Mouse (Mus musculus) bone marrow, adult 2 months (tissue): ENCODE measurements around the gene Fen1. TPM values are rescaled to one million over a fixed set of nuclear protein-coding genes. Genes with fewer than 3 reads are reported as not detected.

Source experiments
- H3K27ac ChIP-seq: fragments of 200-500 bp; 2 replicates; pipeline ENCODE4 v1.5.1; 2012; ENCODE audit warnings: low read depth, mild to moderate bottlenecking, control low read depth, inconsistent platforms, low read length; ENCODE audit not compliant: control insufficient read depth, poor library complexity, insufficient read depth
- H3K4me1 ChIP-seq: fragments of 200-500 bp; 2 replicates; pipeline ENCODE4 v1.6.1; 2011; ENCODE audit warnings: low read length; ENCODE audit not compliant: control insufficient read depth, insufficient read depth
- H3K4me3 ChIP-seq: fragments of 200-500 bp; replicated peaks from 2 replicates; pipeline ENCODE3; 2011; ENCODE audit warnings: mild to moderate bottlenecking, low read depth, low read length, control low read depth; ENCODE audit not compliant: control insufficient read depth
- CTCF ChIP-seq: fragments of 200-500 bp; IDR thresholded peaks from 2 replicates; pipeline ENCODE4 v1.5.1; 2011; ENCODE audit warnings: low read length, control low read depth; ENCODE audit not compliant: control insufficient read depth, insufficient read depth
- POLR2A ChIP-seq: fragments of 200-500 bp; IDR thresholded peaks from 2 replicates; pipeline ENCODE4 v1.6.1; 2011; ENCODE audit warnings: low read depth, mild to moderate bottlenecking, control low read depth, low read length, borderline replicate concordance; ENCODE audit not compliant: control insufficient read depth
- WGBS: fragments of 180-500 bp; shearing (Covaris S2); methylation state at CpG from one replicate; pipeline ENCODE4 v1.1.7; 2018; 5-methylcytosine and 5-hydroxymethylcytosine counted together
- polyA plus RNA-seq: library from polyadenylated mRNA; stranded (reverse); fragments of >200 nt; gene quantifications from 2 replicates; pipeline ENCODE4 v1.2.4, GENCODE M21; 2011; ENCODE audit warnings: low replicate concordance; ENCODE audit not compliant: missing spikeins, insufficient read depth, insufficient read length

Fen1 gene
- polyA plus RNA-seq, 1 experiment: 64.3 TPM

DNA sequence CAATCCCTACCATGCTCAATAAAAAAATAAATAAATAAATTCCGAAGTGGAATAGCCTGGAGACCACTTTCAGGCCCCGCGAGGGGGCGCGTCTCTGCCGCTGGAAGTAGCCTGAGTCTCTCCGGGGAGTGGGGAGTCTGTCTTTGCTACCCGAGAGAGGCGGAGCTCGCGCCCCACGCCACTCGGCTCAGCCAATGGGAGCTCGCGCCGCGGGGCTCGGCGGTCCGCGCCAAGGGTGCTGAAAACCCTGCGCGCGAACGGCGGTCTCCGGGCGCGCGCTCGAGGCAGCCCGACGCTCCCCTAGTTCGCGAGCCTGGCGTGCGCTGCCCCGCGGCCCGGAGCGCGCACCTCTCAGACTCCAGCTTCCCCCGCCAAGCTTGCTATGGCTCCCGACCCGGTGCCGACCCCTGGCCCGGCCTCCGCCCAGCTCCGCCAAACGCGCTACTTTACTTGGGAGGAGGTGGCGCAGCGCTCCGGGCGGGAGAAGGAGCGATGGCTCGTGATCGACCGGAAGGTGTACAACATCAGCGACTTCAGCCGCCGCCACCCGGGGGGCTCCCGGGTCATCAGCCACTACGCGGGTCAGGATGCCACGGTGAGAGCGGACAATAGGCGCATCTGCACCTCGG lies 21.2 kb downstream of the Fen1 start, which contains the start of gene Fads1:
Gene Fads1, plus strand, starts transcription at position 219 of the 629 bp plus-strand sequence.
- Histone ChIP-seq H3K4me3 (peak within 1 kb of the TSS; percentile 83), H3K27ac (peak within 1 kb of the TSS; percentile 37), H3K4me1 (peaks cover 5% of the 10 kb centered on the region; the same call in 1 of the 2 replicates)
- WGBS: under 1% methylated on average over 70 of the region's 70 CpGs
- TF ChIP-seq POLR2A: peak; percentile 58; the same call in 1 of the 2 replicates
- peak; percentile 23; the same call in 1 of the 2 replicates for TF ChIP-seq CTCF

DNA sequence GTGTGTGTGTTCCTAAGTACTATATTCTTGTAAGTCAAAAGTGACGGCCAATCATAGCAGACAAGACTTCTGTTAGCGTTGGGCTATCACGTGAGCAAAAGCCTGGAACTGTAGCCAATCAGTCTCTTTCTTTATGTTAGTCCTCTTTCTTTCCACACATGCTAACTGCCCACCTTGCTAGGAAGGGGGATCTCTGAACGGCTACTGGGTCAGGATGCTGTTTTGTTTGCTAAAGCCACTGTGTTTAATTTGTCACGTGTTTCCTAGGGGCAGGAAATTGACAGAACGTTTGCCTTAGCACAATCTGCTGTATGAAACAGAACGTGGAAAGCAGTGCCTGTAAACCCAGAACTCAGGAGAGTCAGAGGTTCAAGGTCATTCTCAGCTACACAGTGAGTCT lies 21.8 kb downstream of the Fen1 start:
- peak overlapping the region; percentile 83 for H3K4me3 ChIP-seq
- H3K27ac ChIP-seq: peak overlapping the region; percentile 33; the same call in 1 of the 2 replicates
- peaks cover 5% of the 10 kb centered on the region; the same call in 1 of the 2 replicates for H3K4me1 ChIP-seq
- WGBS: 12% methylated on average over 7 of the region's 7 CpGs
- no peak for TF ChIP-seq POLR2A
- TF ChIP-seq CTCF: no peak

- H3K27ac ChIP-seq: no peak overlapping the region
- no peak overlapping the region for H3K4me3 ChIP-seq
- H3K4me1 ChIP-seq: peaks cover 5% of the 10 kb centered on the region; the same call in 1 of the 2 replicates
- WGBS: 86% methylated on average over 7 of the region's 7 CpGs
- TF ChIP-seq CTCF: no peak
- no peak for TF ChIP-seq POLR2A
Observed at GRCm38 (mm10) chr19:10181225-10181624, 22.7 kb downstream of the Fen1 start.

GRCm38 (mm10) chr19:10176941-10177372 lies 27.0 kb downstream of the Fen1 start:
- peaks cover 9% of the 10 kb centered on the region for H3K4me1 ChIP-seq
- WGBS: 40% methylated on average over 7 of the region's 7 CpGs
- no peak for TF ChIP-seq POLR2A
- TF ChIP-seq CTCF: no peak
- H3K4me3 ChIP-seq: no peak overlapping the region
- H3K27ac ChIP-seq: no peak overlapping the region

DNA sequence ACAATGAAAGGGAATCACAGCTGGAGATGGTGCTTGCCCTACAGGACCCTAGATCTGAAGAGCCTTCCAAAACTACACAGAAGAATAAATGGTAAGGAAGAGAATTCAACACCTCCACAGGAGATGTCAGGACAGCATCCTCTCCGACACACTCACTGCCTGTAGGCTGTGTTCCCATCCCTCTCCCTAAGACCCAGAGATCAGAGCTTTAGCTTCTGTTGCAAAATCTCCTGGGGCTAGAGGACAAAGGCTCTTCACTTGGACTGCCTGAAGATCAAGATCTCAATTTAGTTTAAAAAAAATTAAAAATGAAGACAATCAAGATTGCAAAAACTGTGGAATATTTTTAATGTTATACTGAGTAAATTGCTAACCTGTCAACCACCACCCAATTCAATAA lies 27.5 kb downstream of the Fen1 start:
- Histone ChIP-seq H3K27ac (no peak overlapping the region), H3K4me1 (peaks cover 11% of the 10 kb centered on the region), H3K4me3 (no peak overlapping the region)
- 90% methylated on average over 1 of the region's 1 CpGs for WGBS
- TF ChIP-seq POLR2A (no peak), CTCF (no peak)

- Histone ChIP-seq H3K4me3 (no peak overlapping the region), H3K4me1 (peaks cover 11% of the 10 kb centered on the region), H3K27ac (no peak overlapping the region)
- no peak for TF ChIP-seq CTCF
- TF ChIP-seq POLR2A: no peak
- WGBS: 77% methylated on average over 4 of the region's 4 CpGs
Observed at GRCm38 (mm10) chr19:10174956-10175355, 29.0 kb downstream of the Fen1 start.

- H3K4me1 ChIP-seq: peaks cover 11% of the 10 kb centered on the region
- 16% methylated on average over 7 of the region's 7 CpGs for WGBS
- TF ChIP-seq CTCF (no peak), POLR2A (no peak)
- peak overlapping the region; percentile 52 for H3K27ac ChIP-seq
- H3K4me3 ChIP-seq: no peak overlapping the region
Observed at GRCm38 (mm10) chr19:10173844-10174539, 30.0 kb downstream of the Fen1 start.

DNA sequence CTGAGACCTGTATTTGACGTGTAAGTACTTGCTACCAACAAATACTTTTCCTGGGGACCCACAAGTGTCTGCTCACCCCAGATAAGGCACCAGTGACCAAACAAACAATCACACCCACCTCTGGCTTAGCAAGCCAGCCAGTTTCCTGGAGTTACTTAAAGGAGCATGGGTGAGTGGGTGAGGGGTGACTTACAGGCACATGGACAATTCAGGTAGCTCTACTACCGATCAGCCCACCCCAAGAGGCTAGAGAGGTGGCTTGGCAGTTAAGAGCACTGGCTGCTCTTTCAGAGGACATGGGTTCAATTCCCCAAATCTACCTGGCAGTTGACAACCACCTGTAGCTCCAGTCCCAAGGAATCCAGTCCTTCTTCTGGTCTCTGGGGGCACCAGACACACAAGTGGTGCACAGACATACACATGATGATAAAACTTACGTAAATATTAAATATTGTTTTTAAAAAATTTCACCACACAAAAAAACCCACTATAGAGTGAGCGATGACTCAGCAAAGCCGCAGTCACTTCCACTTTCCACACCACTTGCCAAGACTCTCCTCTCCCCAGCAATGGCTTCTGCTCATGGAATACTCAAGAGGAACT lies 30.8 kb downstream of the Fen1 start:
- Histone ChIP-seq H3K27ac (peak overlapping the region; percentile 93), H3K4me3 (peak overlapping the region; percentile 12), H3K4me1 (peaks cover 11% of the 10 kb centered on the region)
- 5% methylated on average over 5 of the region's 5 CpGs for WGBS
- TF ChIP-seq POLR2A (no peak), CTCF (no peak)
